In genomic region chr1:86492095-86493070, GRCm38 (mm10) we compare ENCODE assay signal across 8 mouse cellular contexts. TPM values are rescaled to one million over a fixed set of nuclear protein-coding genes. Genes with fewer than 3 reads are reported as not detected.
DNase-seq lines count a peak whose midpoint lies in the region; ATAC-seq and TF ChIP-seq lines count a peak whose summit lies in the region.

No protein-coding gene starts in this region.

- DNase-seq in 416B (ENCODE audit: low read depth) (peak; percentile 98), ES-E14 (ENCODE audit: low read depth, low spot score) (no peak)
- DNase-seq in kidney, postnatal 4 days: peak; percentile 49 to 70
- peak; percentile 33 for DNase-seq in yolk sac, embryonic 10.5 days (ENCODE audit: low spot score)
- no peak for DNase-seq in urinary bladder, postnatal 10 days (ENCODE audit: low spot score)
- DNase-seq in layer of hippocampus, adult 8-10 months (ENCODE audit: low spot score in 2 of 2): no peak

- H3K9me3 ChIP-seq in ES-E14 (ENCODE audit: control insufficient read depth, insufficient read depth, low read depth, low read length): no peaks in the 10 kb centered on the region
- H3K9me3 ChIP-seq in heart, embryonic 14.5 days (ENCODE audit: control insufficient read depth, low read length): no peaks in the 10 kb centered on the region

- no peaks in the 10 kb centered on the region for H3K27me3 ChIP-seq in heart, embryonic 14.5 days (ENCODE audit: control insufficient read depth, insufficient read depth, low read length)

- no peak overlapping the region for H3K4me2 ChIP-seq in heart, embryonic 14.5 days (ENCODE audit: low read length)

- H3K27ac ChIP-seq in ES-E14 (ENCODE audit: insufficient read depth, low read depth, low read length, poor library complexity, severe bottlenecking): peak overlapping the region; percentile 66; the same call in 1 of the 2 replicates
- peak overlapping the region; percentile 8 to 79 for H3K27ac ChIP-seq in heart, embryonic 14.5 days (replicated peaks in 1 of 2; ENCODE audit: control insufficient read depth in 1 of 2, insufficient read depth in 1 of 2, low read depth in 2 of 2, low read length in 2 of 2)

- no peak overlapping the region for H3K4me3 ChIP-seq in ES-E14 (ENCODE audit: insufficient read depth in 1 of 2, low read depth in 1 of 2, low read length in 2 of 2, poor library complexity in 1 of 2, severe bottlenecking in 1 of 2)
- no peak overlapping the region for H3K4me3 ChIP-seq in heart, embryonic 14.5 days (ENCODE audit: control insufficient read depth in 1 of 2, insufficient read depth in 1 of 2, low read depth in 1 of 2, low read length in 2 of 2)

- H3K9ac ChIP-seq in ES-E14 (ENCODE audit: insufficient read depth, low read depth, low read length, poor library complexity, severe bottlenecking): peak overlapping the region; percentile 14; the same call in 1 of the 2 replicates
- peak overlapping the region; percentile 45; the same call in 1 of the 2 replicates for H3K9ac ChIP-seq in heart, embryonic 14.5 days (ENCODE audit: low read length)

- WGBS in heart, embryonic 14.5 days: 67% methylated on average over 9 of the region's 9 CpGs

- peaks cover 16 to 33% of the 10 kb centered on the region in 2 experiments; a peak in 3 of 4 replicates for H3K4me1 ChIP-seq in ES-E14 (ENCODE audit: control insufficient read depth in 2 of 2, insufficient read depth in 2 of 2, low read length in 2 of 2, poor library complexity in 1 of 2)
- H3K4me1 ChIP-seq in heart, embryonic 14.5 days (ENCODE audit: control insufficient read depth in 2 of 2, insufficient read depth in 2 of 2, low read length in 2 of 2): peaks cover 21 to 31% of the 10 kb centered on the region in 2 experiments

- no peak for ATAC-seq in heart, embryonic 14.5 days (ENCODE audit: insufficient number of reproducible peaks, insufficient read depth, low FRiP score, low read depth)
- ATAC-seq in megakaryocyte progenitor cell, adult 5-6 weeks (replicated peaks; ENCODE audit: poor library complexity): peak; percentile 79

- H3K36me3 ChIP-seq in ES-E14 (ENCODE audit: control insufficient read depth, insufficient read depth, low read length, poor library complexity, severe bottlenecking): no peaks in the 10 kb centered on the region
- no peaks in the 10 kb centered on the region for H3K36me3 ChIP-seq in heart, embryonic 14.5 days (ENCODE audit: control insufficient read depth, insufficient read depth, low read length)

- in situ Hi-C loops in ES-E14 (cut with MboI; ENCODE audit: low sequenced_read_pairs in 2 of 2, unreplicated experiment in 2 of 2): no loop called here

TF ChIP-seq in ES-E14, 5 proteins besides CTCF, POLR2A, EP300 and RAD21:
- TF ChIP-seq ZC3H11A (IDR thresholded peaks at IDR 0.05; ENCODE audit: borderline replicate concordance, low read depth, low read length) (no peak), HCFC1 (IDR thresholded peaks at IDR 0.05; ENCODE audit: borderline replicate concordance, insufficient read depth, low read length) (no peak), ZNF384 (IDR thresholded peaks at IDR 0.05; ENCODE audit: low read depth, low read length) (no peak), MAFK (IDR thresholded peaks at IDR 0.05; ENCODE audit: insufficient read depth, low read depth, low read length) (no peak), CHD2 (IDR thresholded peaks at IDR 0.05; ENCODE audit: low read depth, low read length) (no peak)

RNA-seq across cellular contexts. Expression of gene Ptma, which starts 34.1 kb away (rescaled TPM):
- 2,106 and 2,587 TPM in 2 replicates for total RNA-seq in ES-E14 (2012; rRNA removed)
- polyA plus RNA-seq in heart, embryonic 14.5 days (2014; fragmentation: Nextera tagmentation; extraction: Ambion mirVana): 788 and 789 TPM in 2 replicates
- 6,310 and 6,455 TPM in 2 replicates for total RNA-seq in megakaryocyte progenitor cell, adult 5-6 weeks (2015)
- total RNA-seq in megakaryocyte progenitor cell, adult 5-6 weeks (2017): 6,827 and 7,265 TPM in 2 replicates
- total RNA-seq in layer of hippocampus, adult 8-10 months (2022): 100 to 1,000 TPM; 420 to 464 (median 444) TPM

Comparison
In these comparisons a context has a peak if more than half of its experiments do, and no peak if none do; other contexts are left out.
1. DNase-seq: peak in 416B (single experiment), kidney, postnatal 4 days (2 of 2) and yolk sac, embryonic 10.5 days (single experiment); none in ES-E14 (single experiment), urinary bladder, postnatal 10 days (single experiment) and layer of hippocampus, adult 8-10 months (0 of 2).